Mouse (Mus musculus) ovary, postnatal 36 days (tissue): ENCODE measurements around the gene Atoh7.
"Not testable (repeated sequence)": the region's sequence is repeated elsewhere in the genome, so short reads cannot be mapped to it uniquely, and the experiment has no call there.

ENCODE experiments used
- DNase-seq: peaks from one replicate; pipeline ENCODE4 v3.0.0; 2022; ENCODE audit warnings: low spot score, mixed read lengths

Atoh7 gene

GRCm38 (mm10) chr10:63099521-63099920, at the start of gene Atoh7:
Gene Atoh7 (plus strand): TSS chr10:63099651.
- no peak for DNase-seq

GRCm38 (mm10) chr10:63051267-63051666, 48.2 kb upstream of the Atoh7 start:
- no peak for DNase-seq

- DNase-seq: no peak
Observed at GRCm38 (mm10) chr10:63052011-63052410, 47.4 kb upstream of the Atoh7 start.

GRCm38 (mm10) chr10:63053007-63053406, 46.4 kb upstream of the Atoh7 start:
- DNase-seq: no peak

- not testable (repeated sequence) for DNase-seq
Observed at GRCm38 (mm10) chr10:63054071-63054470, 45.4 kb upstream of the Atoh7 start.

- no peak for DNase-seq
Observed at GRCm38 (mm10) chr10:63054586-63054985, 44.9 kb upstream of the Atoh7 start.

- peak; percentile 45 for DNase-seq
Observed at GRCm38 (mm10) chr10:63056966-63057750, 42.3 kb upstream of the Atoh7 start.

GRCm38 (mm10) chr10:63059862-63060261, 39.6 kb upstream of the Atoh7 start, which contains the start of gene Pbld1:
Gene Pbld1 (plus strand): TSS chr10:63060162.
- DNase-seq: no peak

- peak; percentile 42 for DNase-seq
Observed at GRCm38 (mm10) chr10:63060406-63060805, 39.0 kb upstream of the Atoh7 start.

GRCm38 (mm10) chr10:63061266-63061665, 38.2 kb upstream of the Atoh7 start:
- no peak for DNase-seq

GRCm38 (mm10) chr10:63062696-63063095, 36.8 kb upstream of the Atoh7 start:
- DNase-seq: no peak

GRCm38 (mm10) chr10:63063365-63063764, 36.1 kb upstream of the Atoh7 start:
- DNase-seq: no peak

- DNase-seq: no peak
Observed at GRCm38 (mm10) chr10:63064516-63064915, 34.9 kb upstream of the Atoh7 start.

GRCm38 (mm10) chr10:63065561-63065960, 33.9 kb upstream of the Atoh7 start:
- no peak for DNase-seq

GRCm38 (mm10) chr10:63065988-63066387, 33.5 kb upstream of the Atoh7 start:
- DNase-seq: peak; percentile 76

- DNase-seq: no peak
Observed at GRCm38 (mm10) chr10:63086304-63086703, 13.1 kb upstream of the Atoh7 start.

- DNase-seq: no peak
Observed at GRCm38 (mm10) chr10:63089103-63089757, 10.2 kb upstream of the Atoh7 start.

GRCm38 (mm10) chr10:63089758-63090571, 9.5 kb upstream of the Atoh7 start:
- DNase-seq: no peak

- DNase-seq: no peak
Observed at GRCm38 (mm10) chr10:63091915-63092314, 7.5 kb upstream of the Atoh7 start.

- no peak for DNase-seq
Observed at GRCm38 (mm10) chr10:63092616-63093550, 6.6 kb upstream of the Atoh7 start.

- DNase-seq: no peak
Observed at GRCm38 (mm10) chr10:63096757-63097156, 2.7 kb upstream of the Atoh7 start.
